Mouse (Mus musculus) lung, embryonic 14.5 days (tissue): Measurements from ENCODE around the gene Proser3. TPM values are rescaled to one million over a fixed set of nuclear protein-coding genes. Genes with fewer than 3 reads are reported as not detected.

Experiments used
- ATAC-seq: fragments of 200-750 bp; cut with Nextera tagmentation; 2 replicates; pipeline ENCODE4 v1.8.0; 2017; ENCODE audit warnings: mild to moderate bottlenecking, moderate TSS enrichment, moderate library complexity; ENCODE audit not compliant: insufficient read depth
- DNase-seq: peaks from one replicate; pipeline ENCODE4 v3.0.0-alpha.2; 2015
- H3K27ac ChIP-seq: fragments of 300-500 bp; sonication (generic); 2 replicates; pipeline ENCODE4 v1.5.1; 2014; ENCODE audit warnings: low read depth, mild to moderate bottlenecking, moderate library complexity
- H3K27me3 ChIP-seq: fragments of 300-500 bp; sonication (generic); 2 replicates; pipeline ENCODE4 v1.6.1; 2014; ENCODE audit warnings: low read length, control low read depth; ENCODE audit not compliant: insufficient read depth
- H3K36me3 ChIP-seq: fragments of 300-500 bp; sonication (generic); 2 replicates; pipeline ENCODE4 v1.6.1; 2014; ENCODE audit warnings: control low read depth; ENCODE audit not compliant: insufficient read depth
- H3K4me1 ChIP-seq: fragments of 300-500 bp; sonication (generic); 2 replicates; pipeline ENCODE4 v1.6.1; 2014; ENCODE audit warnings: antibody characterized with exemption, control low read depth; ENCODE audit not compliant: insufficient read depth
- H3K4me2 ChIP-seq: fragments of 300-500 bp; sonication (generic); 2 replicates; pipeline ENCODE4 v1.6.1; 2014; ENCODE audit warnings: mild to moderate bottlenecking
- H3K4me3 ChIP-seq: fragments of 300-500 bp; sonication (generic); 2 replicates; pipeline ENCODE4 v1.5.1; 2014; ENCODE audit warnings: low read depth, low read length
- H3K9ac ChIP-seq: fragments of 300-500 bp; sonication (generic); 2 replicates; pipeline ENCODE4 v1.6.1; 2014
- H3K9me3 ChIP-seq: fragments of 300-500 bp; sonication (generic); 2 replicates; pipeline ENCODE4 v1.6.1; 2016; ENCODE audit warnings: low read depth, low read length, control low read depth
- CTCF ChIP-seq: IDR thresholded peaks from 2 replicates; pipeline ENCODE4 v1.5.1; 2016; ENCODE audit warnings: antibody characterized with exemption, low read depth
- WGBS: fragments of 180-500 bp; shearing (Covaris S2); extraction: QIAGEN DNeasy Blood & Tissue Kit; methylation state at CpG from one replicate; pipeline ENCODE4 v1.1.7; 2014; 5-methylcytosine and 5-hydroxymethylcytosine counted together
- polyA plus RNA-seq: library from polyadenylated mRNA; unstranded; fragments of >200 nt; fragmentation: Nextera tagmentation; extraction: Ambion mirVana; gene quantifications from 2 replicates; pipeline ENCODE4 v1.2.1, GENCODE M21; 2014

Proser3 gene
- polyA plus RNA-seq, 1 experiment from 2014 or later, result 18.3 TPM

DNA sequence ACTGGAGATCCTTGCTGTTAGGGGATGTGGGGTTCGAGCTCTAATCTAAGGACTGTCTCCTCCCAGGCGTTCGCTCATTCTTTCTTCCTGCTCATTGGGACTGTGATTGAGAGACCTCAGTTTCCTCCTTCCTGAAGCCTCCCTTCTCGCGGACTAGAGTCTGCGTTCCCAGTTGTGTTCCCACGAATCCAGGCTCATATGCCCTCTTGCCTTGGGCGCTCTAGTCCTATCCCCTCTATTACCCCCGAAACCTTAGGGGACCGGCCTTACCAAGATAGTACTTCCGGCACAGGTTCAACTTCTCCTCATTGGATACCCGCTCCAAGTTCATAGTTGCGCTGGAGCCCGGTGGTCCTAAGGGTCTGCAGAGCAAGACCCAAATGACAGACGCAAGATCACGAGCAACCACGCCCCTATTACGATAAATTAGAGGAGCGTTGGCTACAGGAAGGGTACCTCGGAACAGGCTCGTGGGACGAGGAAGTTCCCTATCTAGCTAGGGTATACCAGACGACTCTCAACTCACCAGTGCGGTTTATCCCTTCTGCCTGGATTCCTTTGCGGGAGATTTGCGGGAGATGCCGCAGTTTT is 10.5 kb upstream of the Proser3 start:
- Histone ChIP-seq H3K27ac (peak overlapping the region; percentile 67; the same call in 1 of the 2 replicates), H3K4me3 (peak overlapping the region; percentile 79), H3K4me1 (0 out of 2 replicates have a peak, but pooled peaks cover 5% of the 10 kb centered on the region), H3K36me3 (peaks cover 32% of the 10 kb centered on the region), H3K9me3 (no peaks in the 10 kb centered on the region), H3K27me3 (no peaks in the 10 kb centered on the region), H3K4me2 (peak overlapping the region; percentile 79), H3K9ac (peak overlapping the region; percentile 65)
- no peak for DNase-seq
- ATAC-seq, result 0 out of 2 replicates have a peak, but pooled peaks have one; percentile 13
- TF ChIP-seq CTCF, result no peak
- WGBS, result 2% methylated on average over 27 of the region's 27 CpGs

DNA sequence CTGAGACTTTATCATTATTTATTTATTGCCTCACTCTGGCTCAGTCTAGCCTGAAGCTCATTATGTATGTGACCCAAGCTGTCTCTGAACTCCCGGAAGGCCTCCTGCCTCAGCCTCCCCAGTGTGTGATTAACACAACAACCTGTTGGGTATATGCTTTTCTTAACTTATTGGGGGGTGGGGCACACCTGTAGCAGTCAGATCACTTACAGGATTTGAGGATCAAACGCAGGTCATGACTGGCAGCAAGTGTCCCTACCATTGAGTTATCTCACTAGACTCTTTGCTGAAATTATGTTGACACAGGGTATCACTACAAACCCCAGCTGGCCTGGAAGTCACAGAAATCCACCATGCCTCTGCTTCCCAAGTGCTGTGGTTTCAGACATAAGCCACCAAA is 8.2 kb upstream of the Proser3 start:
- Histone ChIP-seq H3K4me3 (peak overlapping the region; percentile 64; the same call in 1 of the 2 replicates), H3K4me2 (peak overlapping the region; percentile 95), H3K27me3 (no peaks in the 10 kb centered on the region), H3K9ac (no peak overlapping the region), H3K9me3 (no peaks in the 10 kb centered on the region), H3K27ac (peak overlapping the region; percentile 60; the same call in 1 of the 2 replicates), H3K4me1 (0 out of 2 replicates have a peak, but pooled peaks cover 5% of the 10 kb centered on the region), H3K36me3 (peaks cover 30% of the 10 kb centered on the region)
- DNase-seq (no peak), ATAC-seq (no peak)
- no peak for TF ChIP-seq CTCF
- WGBS, result 50% methylated on average over 2 of the region's 2 CpGs

DNA sequence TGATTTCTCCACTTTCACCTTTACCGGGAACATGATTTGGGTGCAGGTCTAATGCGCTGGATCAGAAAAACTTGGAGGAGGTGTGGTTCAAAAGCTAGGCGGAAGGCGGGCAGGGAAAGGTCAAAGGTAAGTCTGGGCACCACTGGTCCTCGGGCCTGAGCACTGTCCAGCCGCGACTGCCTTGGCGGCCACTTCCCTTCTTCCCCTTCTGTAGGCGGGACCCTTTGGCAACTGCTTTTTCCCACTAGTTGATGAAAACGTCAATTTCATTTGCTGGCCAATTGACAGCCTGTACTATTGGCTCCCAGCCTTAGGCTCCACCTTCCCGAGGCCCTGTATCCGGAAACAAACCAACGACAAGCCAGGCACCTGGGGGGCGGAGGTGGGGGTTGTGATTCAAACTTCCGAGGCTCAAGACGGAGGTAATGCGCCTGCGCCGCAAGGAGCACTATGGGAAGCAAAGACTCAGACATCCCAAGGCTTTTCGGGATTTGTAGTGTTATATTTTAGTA is 7.4 kb upstream of the Proser3 start, which contains the start of gene Lin37:
Gene Lin37, minus strand, starts transcription at position 396 of the 512 bp plus-strand sequence.
- H3K27me3 ChIP-seq, result no peaks in the 10 kb centered on the region
- no peak for TF ChIP-seq CTCF
- H3K4me2 ChIP-seq, result peak within 1 kb of the TSS; percentile 95
- peak within 1 kb of the TSS; percentile 60; the same call in 1 of the 2 replicates for H3K27ac ChIP-seq
- ATAC-seq (peak; percentile 80), DNase-seq (peak; percentile 98)
- H3K9me3 ChIP-seq, result no peaks in the 10 kb centered on the region
- peak within 1 kb of the TSS; percentile 64 for H3K4me3 ChIP-seq
- WGBS, result under 1% methylated on average over 20 of the region's 20 CpGs
- 0 out of 2 replicates have a peak, but pooled peaks cover 5% of the 10 kb centered on the region for H3K4me1 ChIP-seq
- H3K9ac ChIP-seq, result peak within 1 kb of the TSS; percentile 75
- H3K36me3 ChIP-seq, result peaks cover 30% of the 10 kb centered on the region

DNA sequence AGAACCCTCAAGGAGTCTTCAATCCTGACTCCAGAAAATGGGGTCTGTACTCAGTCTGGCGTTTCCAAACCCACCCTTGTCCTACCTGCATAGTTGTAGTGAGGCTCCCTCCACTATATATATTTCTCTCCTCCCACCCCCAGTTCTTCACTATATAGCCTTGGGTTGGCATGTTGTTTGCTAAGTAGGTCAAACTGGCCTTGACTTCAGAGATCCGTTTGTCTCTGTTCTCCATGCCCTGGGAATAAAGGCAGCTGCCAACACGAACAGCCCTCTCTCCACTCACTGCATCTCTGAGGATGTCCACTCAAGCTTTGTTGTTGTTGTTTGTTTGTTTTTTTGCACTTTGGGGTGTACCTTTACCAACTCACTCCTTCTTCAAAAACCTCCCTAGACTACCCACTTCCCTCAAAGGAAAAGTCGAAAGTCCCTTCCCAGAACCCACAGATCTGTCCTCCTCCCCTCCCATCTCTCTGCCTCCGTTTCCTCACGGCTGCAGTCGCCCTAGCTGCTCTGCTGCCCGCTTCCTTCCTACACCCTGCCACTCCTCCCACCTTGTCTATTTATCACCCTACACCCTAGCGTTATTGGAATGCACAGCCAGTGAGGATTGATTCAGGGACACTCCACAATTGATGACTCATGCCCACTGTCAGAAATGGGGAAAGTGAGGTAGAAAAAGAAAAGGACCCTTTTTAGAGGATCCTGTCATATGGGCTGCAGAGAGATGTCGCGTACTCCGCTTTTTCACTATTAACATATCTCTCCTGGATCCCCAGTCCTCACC is 6.8 kb upstream of the Proser3 start:
- TF ChIP-seq CTCF, result no peak
- Histone ChIP-seq H3K27ac (peak overlapping the region; percentile 16; the same call in 1 of the 2 replicates), H3K4me3 (peak overlapping the region; percentile 64), H3K36me3 (peaks cover 31% of the 10 kb centered on the region), H3K4me2 (peak overlapping the region; percentile 95), H3K4me1 (peaks cover 5% of the 10 kb centered on the region; the same call in 1 of the 2 replicates), H3K27me3 (no peaks in the 10 kb centered on the region), H3K9me3 (no peaks in the 10 kb centered on the region), H3K9ac (peak overlapping the region; percentile 75)
- 15% methylated on average over 12 of the region's 12 CpGs for WGBS
- DNase-seq (no peak), ATAC-seq (no peak)

DNA sequence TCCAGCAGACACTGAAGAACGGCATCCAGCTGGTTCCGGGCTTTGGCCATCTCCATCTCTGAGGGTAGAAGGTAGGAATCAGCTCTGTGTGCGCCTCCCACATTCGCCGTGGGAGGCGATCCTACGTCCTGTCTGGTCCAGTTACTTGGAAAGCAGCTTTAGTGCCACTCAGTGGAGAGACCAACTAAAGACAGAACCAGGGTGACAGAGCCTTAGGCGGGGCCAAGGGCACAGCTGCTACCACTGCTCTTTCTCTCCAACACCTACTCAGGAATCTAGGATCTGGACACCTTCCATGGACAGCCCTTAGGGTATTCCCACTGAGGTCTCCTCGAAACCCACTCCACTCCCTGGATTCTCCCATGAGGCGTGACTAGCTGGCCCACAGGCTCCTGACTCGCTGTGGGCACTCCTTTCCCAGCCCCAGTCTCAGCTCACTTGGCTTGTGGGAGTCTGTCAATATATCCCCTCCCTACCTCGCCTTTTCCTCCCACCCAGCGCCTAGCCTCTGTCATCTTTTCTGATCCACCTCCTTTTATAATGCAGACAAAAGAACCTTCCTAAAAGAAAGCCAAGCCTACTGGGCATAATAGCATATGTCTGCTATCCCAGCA is 5.9 kb upstream of the Proser3 start:
- no peak overlapping the region; the same call in 1 of the 2 replicates for H3K9ac ChIP-seq
- H3K4me3 ChIP-seq, result peak overlapping the region; percentile 64
- no peaks in the 10 kb centered on the region for H3K27me3 ChIP-seq
- TF ChIP-seq CTCF, result no peak
- H3K36me3 ChIP-seq, result peaks cover 31% of the 10 kb centered on the region
- peak overlapping the region; percentile 95 for H3K4me2 ChIP-seq
- WGBS, result 90% methylated on average over 13 of the region's 13 CpGs
- no peaks in the 10 kb centered on the region for H3K9me3 ChIP-seq
- ATAC-seq (no peak), DNase-seq (no peak)
- H3K27ac ChIP-seq, result no peak overlapping the region
- H3K4me1 ChIP-seq, result peaks cover 12% of the 10 kb centered on the region; the same call in 1 of the 2 replicates

DNA sequence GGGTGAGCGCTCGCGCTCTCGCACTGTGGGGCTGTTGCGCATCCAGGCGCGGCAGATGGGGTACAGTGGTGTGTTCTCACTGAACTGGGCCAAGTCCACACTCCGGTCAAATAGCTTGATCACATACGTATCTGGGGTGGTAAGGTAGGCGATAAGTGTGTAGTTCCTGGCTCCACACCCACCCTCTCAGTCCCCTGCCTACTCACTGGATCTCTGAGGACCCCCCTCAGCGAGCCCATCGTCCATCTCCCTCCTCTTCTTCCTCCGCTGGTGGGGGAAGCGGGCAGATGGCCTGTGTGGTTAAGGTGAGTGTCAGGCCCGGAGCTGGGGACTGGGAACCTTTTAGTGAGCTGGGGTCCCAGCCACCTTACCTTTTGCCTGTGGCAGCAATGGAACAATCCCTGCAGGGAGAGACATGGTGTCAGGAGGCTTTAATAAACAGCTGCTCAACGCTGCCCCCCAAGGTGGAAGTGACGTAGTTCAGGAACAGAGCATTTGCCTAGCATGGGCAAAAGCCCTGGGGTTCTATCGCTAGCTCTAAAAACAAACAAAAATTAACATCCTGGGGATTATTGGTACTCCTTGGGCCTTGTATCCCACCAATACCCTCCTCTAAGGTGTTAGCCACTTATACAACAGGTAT is 4.9 kb upstream of the Proser3 start:
- 92% methylated on average over 18 of the region's 18 CpGs for whole genome bisulfite sequencing
- DNase-seq (peak; percentile 14), ATAC-seq (no peak)
- H3K4me3 ChIP-seq, result no peak overlapping the region
- no peaks in the 10 kb centered on the region for H3K9me3 ChIP-seq
- no peaks in the 10 kb centered on the region for H3K27me3 ChIP-seq
- H3K36me3 ChIP-seq, result peaks cover 31% of the 10 kb centered on the region
- no peak overlapping the region for H3K27ac ChIP-seq
- TF ChIP-seq CTCF, result no peak
- peaks cover 12% of the 10 kb centered on the region; the same call in 1 of the 2 replicates for H3K4me1 ChIP-seq
- no peak overlapping the region for H3K4me2 ChIP-seq
- H3K9ac ChIP-seq, result no peak overlapping the region
